Mouse (Mus musculus) cortical plate, adult 2 months (tissue): ENCODE measurements around the gene Dnajc5g. TPM values are rescaled to one million over a fixed set of nuclear protein-coding genes. Genes with fewer than 3 reads are reported as not detected.

ENCODE experiments used
- H3K27ac ChIP-seq: fragments of 200-500 bp; 2 replicates; pipeline ENCODE4 v1.5.1; 2012; ENCODE audit warnings: low read length, control low read depth, inconsistent platforms; ENCODE audit not compliant: insufficient read depth
- H3K4me1 ChIP-seq: fragments of 200-500 bp; 2 replicates; pipeline ENCODE4 v1.6.1; 2011; ENCODE audit warnings: low read length; ENCODE audit not compliant: control insufficient read depth, insufficient read depth
- H3K4me3 ChIP-seq: fragments of 200-500 bp; 2 replicates; pipeline ENCODE4 v1.5.1; 2011; ENCODE audit warnings: mild to moderate bottlenecking, low read length, control low read depth; ENCODE audit not compliant: insufficient read depth
- CTCF ChIP-seq: fragments of 200-500 bp; IDR thresholded peaks from 2 replicates; pipeline ENCODE4 v1.5.1; 2011; ENCODE audit warnings: mild to moderate bottlenecking, control low read depth, low read length; ENCODE audit not compliant: insufficient read depth; ENCODE audit errors: extremely low read depth
- POLR2A ChIP-seq: fragments of 200-500 bp; IDR thresholded peaks from 2 replicates; pipeline ENCODE4 v1.6.1; 2011; ENCODE audit warnings: mild to moderate bottlenecking, low read length, control low read depth; ENCODE audit not compliant: insufficient read depth; ENCODE audit errors: extremely low read depth
- polyA plus RNA-seq: library from polyadenylated mRNA; depleted of rRNA; stranded (reverse); fragments of >200 nt; gene quantifications from 2 replicates; pipeline ENCODE4 v1.2.3, GENCODE M21; 2012; rRNA removed

Gene Dnajc5g
- polyA plus RNA-seq, 1 experiment: not detected

GRCm38 (mm10) chr5:31138241-31138967, 32.3 kb downstream of the Dnajc5g start, which contains the start of gene Ucn:
Gene Ucn, minus strand, starts transcription at chr5:31138829.
- TF ChIP-seq CTCF: no peak
- TF ChIP-seq POLR2A: no peak
- Histone ChIP-seq H3K27ac (no peak within 1 kb of the TSS), H3K4me1 (no peaks in the 10 kb centered on the region), H3K4me3 (peak within 1 kb of the TSS; percentile 29)

GRCm38 (mm10) chr5:31138968-31139425, 32.9 kb downstream of the Dnajc5g start:
- H3K4me3 ChIP-seq: peak overlapping the region; percentile 29; the same call in 1 of the 2 replicates
- no peaks in the 10 kb centered on the region for H3K4me1 ChIP-seq
- no peak overlapping the region for H3K27ac ChIP-seq
- TF ChIP-seq CTCF (no peak), POLR2A (no peak)

- no peak overlapping the region for H3K27ac ChIP-seq
- TF ChIP-seq CTCF (no peak), POLR2A (no peak)
- no peak overlapping the region for H3K4me3 ChIP-seq
- peaks cover 4% of the 10 kb centered on the region for H3K4me1 ChIP-seq
These were observed 43.7 kb downstream of the Dnajc5g start for GRCm38 (mm10) chr5:31149781-31150180.

- H3K4me3 ChIP-seq: no peak overlapping the region
- TF ChIP-seq CTCF (no peak), POLR2A (no peak)
- no peak overlapping the region for H3K27ac ChIP-seq
- peaks cover 4% of the 10 kb centered on the region for H3K4me1 ChIP-seq
These were observed 45.7 kb downstream of the Dnajc5g start for GRCm38 (mm10) chr5:31151746-31152145.

- H3K4me1 ChIP-seq: peaks cover 4% of the 10 kb centered on the region
- TF ChIP-seq CTCF (no peak), POLR2A (no peak)
- peak overlapping the region; percentile 74; the same call in 1 of the 2 replicates for H3K27ac ChIP-seq
- peak overlapping the region; percentile 74 for H3K4me3 ChIP-seq
These were observed 47.5 kb downstream of the Dnajc5g start for GRCm38 (mm10) chr5:31153516-31154151.

- peak within 1 kb of the TSS; percentile 74 for H3K4me3 ChIP-seq
- peak within 1 kb of the TSS; percentile 74 for H3K27ac ChIP-seq
- peaks cover 4% of the 10 kb centered on the region for H3K4me1 ChIP-seq
- TF ChIP-seq POLR2A (peak; percentile 89), CTCF (no peak)
These were observed 48.1 kb downstream of the Dnajc5g start, which contains the start of gene Mpv17 for GRCm38 (mm10) chr5:31154152-31154553. Gene Mpv17, minus strand, starts transcription at chr5:31154251.

Other genes with a start within 250 kb of the Dnajc5g start
- 75.1 and 77.9 TPM in 2 replicates for gene Tmem214, start 238.3 kb upstream of the Dnajc5g start, polyA plus RNA-seq
- 15.7 and 17.0 TPM in 2 replicates for gene Agbl5, start 217.6 kb upstream of the Dnajc5g start, polyA plus RNA-seq
- gene Ost4, start 198.5 kb upstream of the Dnajc5g start, polyA plus RNA-seq: 150 and 171 TPM in 2 replicates
- 2.7 and 3.1 TPM in 2 replicates for gene Emilin1, start 192.9 kb upstream of the Dnajc5g start, polyA plus RNA-seq
- 24.9 and 29.0 TPM in 2 replicates for gene Khk, start 184.9 kb upstream of the Dnajc5g start, polyA plus RNA-seq
- gene Cgref1, start 160.7 kb upstream of the Dnajc5g start, polyA plus RNA-seq: 25.2 and 26.3 TPM in 2 replicates
- 183 and 209 TPM in 2 replicates for gene Preb, start 145.9 kb upstream of the Dnajc5g start, polyA plus RNA-seq
- 0.23 and 0.30 TPM in 2 replicates for gene Tcf23, start 137.6 kb upstream of the Dnajc5g start, polyA plus RNA-seq
- 186 and 189 TPM in 2 replicates for gene Atraid, start 58.0 kb upstream of the Dnajc5g start, polyA plus RNA-seq
- gene Slc5a6, start 57.4 kb upstream of the Dnajc5g start, polyA plus RNA-seq: 32.5 and 34.9 TPM in 2 replicates
- gene Cad, start 51.5 kb upstream of the Dnajc5g start, polyA plus RNA-seq: 13.4 and 14.1 TPM in 2 replicates
- 185 and 189 TPM in 2 replicates for gene Slc30a3, start 2.0 kb downstream of the Dnajc5g start, polyA plus RNA-seq
- 0.21 TPM in 1 of 2 replicates, not detected in the other for gene Trim54, start 10.4 kb downstream of the Dnajc5g start, polyA plus RNA-seq
- 0.91 and 0.92 TPM in 2 replicates for gene Ucn, start 32.5 kb downstream of the Dnajc5g start, polyA plus RNA-seq
- gene Mpv17, start 48.0 kb downstream of the Dnajc5g start, polyA plus RNA-seq: 96.7 and 102 TPM in 2 replicates
- 2.8 and 3.4 TPM in 2 replicates for gene Gm29609, start 73.6 kb downstream of the Dnajc5g start, polyA plus RNA-seq
- gene Gtf3c2, start 73.9 kb downstream of the Dnajc5g start, polyA plus RNA-seq: 86.8 and 92.3 TPM in 2 replicates
- gene Snx17, start 86.9 kb downstream of the Dnajc5g start, polyA plus RNA-seq: 87.6 and 90.6 TPM in 2 replicates
- gene Eif2b4, start 87.1 kb downstream of the Dnajc5g start, polyA plus RNA-seq: 62.7 and 66.2 TPM in 2 replicates
- 38.1 and 42.1 TPM in 2 replicates for gene Zfp513, start 96.0 kb downstream of the Dnajc5g start, polyA plus RNA-seq
- 79.8 and 82.8 TPM in 2 replicates for gene Ppm1g, start 114.4 kb downstream of the Dnajc5g start, polyA plus RNA-seq
- gene Nrbp1, start 134.6 kb downstream of the Dnajc5g start, polyA plus RNA-seq: 105 and 108 TPM in 2 replicates
- gene Gm9970, start 134.9 kb downstream of the Dnajc5g start, polyA plus RNA-seq: not detected in 2 replicates
- gene Krtcap3, start 145.4 kb downstream of the Dnajc5g start, polyA plus RNA-seq: 3.9 and 4.0 TPM in 2 replicates
- gene Ift172, start 184.8 kb downstream of the Dnajc5g start, polyA plus RNA-seq: 75.1 and 80.4 TPM in 2 replicates
- 172 and 184 TPM in 2 replicates for gene Fndc4, start 189.8 kb downstream of the Dnajc5g start, polyA plus RNA-seq
- 0.53 and 0.98 TPM in 2 replicates for gene Gckr, start 191.2 kb downstream of the Dnajc5g start, polyA plus RNA-seq